Mouse (Mus musculus): ENCODE measurements at regions not wholly inside any gene's neighbourhood (a gene's known extent, or its start where the extent isn't known, plus 50 kb on each side); places are given as distances from the start of the nearest gene placed in this dataset.
A peak's percentile ranks its signal among the peaks of the same experiment; 100 is the strongest.

DNA sequence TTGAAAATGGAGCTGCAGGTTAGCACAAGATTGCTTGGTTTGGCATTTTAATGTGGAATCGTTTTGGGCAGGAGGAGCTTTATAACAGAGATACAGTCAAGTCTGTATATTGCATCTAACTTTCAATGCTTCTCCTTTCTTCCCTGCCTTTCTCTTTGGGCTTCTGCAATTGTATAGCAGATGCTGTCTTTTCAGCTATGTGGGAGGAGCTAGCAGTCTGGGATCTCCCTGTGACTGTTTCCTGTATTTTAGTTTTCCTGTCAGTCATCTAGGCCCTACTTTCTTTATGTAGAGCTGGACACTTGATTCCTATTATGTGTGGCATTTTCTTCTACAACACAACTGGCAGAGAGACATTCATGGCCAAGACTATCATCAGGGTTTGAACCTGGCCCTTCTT lies 313.5 kb downstream of the Bcl11a start:
- no peak for DNase-seq (ENCODE audit: low spot score)

- DNase-seq (ENCODE audit: low spot score) = no peak
These were observed 317.6 kb downstream of the Bcl11a start for GRCm38 (mm10) chr11:24395478-24395877.

GRCm38 (mm10) chr11:24396911-24397310 lies 319.1 kb downstream of the Bcl11a start:
- no peak for DNase-seq (ENCODE audit: low spot score)

GRCm38 (mm10) chr11:24397710-24398109 lies 319.9 kb downstream of the Bcl11a start:
- DNase-seq (ENCODE audit: low spot score) = no peak

GRCm38 (mm10) chr11:24401151-24401550 lies 323.3 kb downstream of the Bcl11a start:
- DNase-seq (ENCODE audit: low spot score) = no peak

GRCm38 (mm10) chr11:24402127-24402526 lies 324.3 kb downstream of the Bcl11a start:
- no peak for DNase-seq (ENCODE audit: low spot score)

GRCm38 (mm10) chr11:24414804-24415203 lies 336.9 kb downstream of the Bcl11a start:
- DNase-seq (ENCODE audit: low spot score) = peak; percentile 14

DNA sequence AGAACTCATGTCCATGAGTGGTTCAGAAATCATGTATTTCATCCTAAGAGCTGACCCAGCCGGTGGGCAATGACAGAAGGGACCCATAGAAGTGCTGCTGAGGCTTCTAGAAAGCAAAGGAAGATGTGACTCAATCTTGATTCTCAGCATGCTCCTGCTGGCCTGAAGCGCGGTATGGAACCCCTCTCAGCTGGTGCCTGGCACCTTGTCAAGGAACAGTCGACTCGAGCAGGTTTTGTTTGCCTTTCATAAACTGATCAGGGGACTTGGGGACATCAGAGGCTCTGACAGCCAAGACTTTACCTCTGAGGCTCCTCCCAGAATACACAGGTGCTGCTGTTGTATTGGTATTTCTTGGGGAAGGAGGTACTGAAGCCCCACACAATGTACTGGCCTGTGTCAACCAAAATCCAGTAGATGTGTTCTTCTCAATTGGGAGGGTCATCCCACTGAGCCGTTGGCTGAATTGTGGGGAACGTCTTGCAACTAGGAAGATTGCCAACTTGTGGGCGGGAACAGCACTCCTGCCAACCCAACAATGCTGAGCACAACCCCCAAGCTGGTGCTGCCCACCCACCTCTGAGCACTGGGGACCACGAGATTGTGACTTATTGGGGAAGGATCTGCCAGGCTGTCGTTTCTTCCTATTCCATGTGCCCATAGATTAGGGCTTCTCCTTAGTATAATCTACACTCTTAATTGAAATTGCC lies 344.4 kb downstream of the Bcl11a start:
- DNase-seq (ENCODE audit: low spot score) = no peak

GRCm38 (mm10) chr11:24423278-24423677 lies 345.4 kb downstream of the Bcl11a start:
- DNase-seq (ENCODE audit: low spot score) = no peak

GRCm38 (mm10) chr11:24426995-24427883 lies 349.4 kb downstream of the Bcl11a start:
- DNase-seq (ENCODE audit: low spot score) = no peak

GRCm38 (mm10) chr11:24448608-24449007 lies 370.8 kb downstream of the Bcl11a start:
- DNase-seq (ENCODE audit: low spot score) = no peak

GRCm38 (mm10) chr11:24452267-24452666 lies 374.4 kb downstream of the Bcl11a start:
- no peak for DNase-seq (ENCODE audit: low spot score)

DNA sequence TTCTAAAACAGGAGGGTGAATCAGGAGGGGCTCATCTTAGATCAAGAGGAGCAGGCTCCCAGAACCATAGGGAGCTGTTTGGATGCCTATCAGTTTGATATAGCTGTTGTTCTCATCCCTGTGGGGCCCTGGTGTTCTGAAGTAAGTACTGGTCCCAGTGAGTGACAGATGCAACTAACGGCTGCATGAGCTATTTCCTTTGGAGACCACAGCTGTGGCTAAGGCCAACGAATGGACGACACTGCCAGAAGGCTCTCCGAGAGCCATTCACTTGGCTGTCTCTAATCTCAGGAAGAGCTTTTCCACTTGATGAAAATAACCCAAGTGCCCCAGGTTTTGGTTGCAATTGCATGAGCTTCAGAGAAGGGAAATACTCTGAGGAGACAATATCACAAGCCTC lies 386.8 kb downstream of the Bcl11a start:
- no peak for DNase-seq (ENCODE audit: low spot score)

- no peak for DNase-seq (ENCODE audit: low spot score)
These were observed 389.6 kb downstream of the Bcl11a start for GRCm38 (mm10) chr11:24467458-24467857.

GRCm38 (mm10) chr11:24470469-24470868 lies 392.6 kb downstream of the Bcl11a start:
- no peak for DNase-seq (ENCODE audit: low spot score)

DNA sequence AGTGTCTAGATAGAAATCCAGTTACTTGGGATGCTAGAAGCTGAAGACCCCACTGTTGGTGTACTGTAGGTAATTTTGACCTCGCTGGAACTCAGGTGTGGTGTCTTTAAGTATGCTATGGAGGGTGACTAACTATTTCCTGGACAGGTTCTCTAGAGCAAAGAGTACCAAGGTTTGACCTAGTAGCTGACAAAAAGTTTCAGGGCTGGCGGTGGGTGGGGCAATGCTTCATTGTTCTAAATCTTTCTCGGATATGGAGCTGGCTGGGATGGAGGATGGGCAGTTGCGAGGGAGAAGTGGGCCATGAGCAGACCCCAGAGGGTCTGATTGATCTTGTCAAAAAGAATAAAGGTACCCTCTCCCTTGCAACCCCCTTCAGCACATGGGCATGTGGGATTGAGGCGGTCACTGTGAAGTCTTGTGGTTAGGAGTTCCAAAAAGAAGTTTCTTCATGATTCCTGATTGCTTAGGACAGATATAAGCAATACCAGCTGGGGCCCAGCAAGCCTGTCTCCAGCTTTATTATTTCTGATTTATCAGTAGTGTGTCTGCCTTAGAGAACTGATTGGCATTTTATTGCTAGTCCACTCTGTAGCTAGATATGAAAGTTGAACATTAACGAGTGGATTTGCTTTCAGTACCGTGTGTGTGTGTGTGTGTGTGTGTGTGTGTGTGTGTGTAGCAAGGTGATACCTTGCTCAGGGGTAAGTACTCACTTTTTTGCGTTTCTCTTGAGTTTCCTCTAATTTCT lies 394.9 kb downstream of the Bcl11a start:
- DNase-seq (ENCODE audit: low spot score) = no peak

DNA sequence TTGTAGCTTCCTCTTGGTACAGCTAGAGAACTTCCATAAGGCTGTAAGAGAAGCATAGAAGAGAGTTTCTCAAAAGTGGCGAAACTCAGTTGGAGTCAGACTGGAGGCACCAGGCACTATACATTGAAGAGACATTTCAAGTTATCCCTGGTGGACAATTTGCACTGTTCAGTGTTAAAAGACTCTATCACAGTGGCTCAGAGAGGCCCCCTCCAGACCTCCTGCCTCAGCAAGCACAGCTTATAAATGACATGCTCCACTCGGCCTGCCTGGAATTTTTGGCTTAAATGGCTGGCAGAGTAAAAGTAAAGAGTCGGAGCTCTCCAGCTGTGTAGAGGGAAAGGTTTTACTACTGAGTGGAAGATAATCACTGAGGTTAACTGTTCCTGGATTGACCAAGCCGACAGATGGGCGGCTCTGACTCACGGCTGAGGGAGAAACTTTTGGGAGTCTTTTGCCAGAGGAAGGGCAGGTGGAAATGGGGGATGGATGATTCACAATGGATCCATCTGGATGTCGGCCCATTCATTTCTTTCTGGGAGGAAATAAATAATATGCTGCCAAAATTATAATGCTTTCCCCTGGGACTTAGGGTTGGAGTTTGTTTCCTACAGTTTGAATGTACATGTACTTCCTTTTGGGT lies 395.6 kb downstream of the Bcl11a start:
- no peak for DNase-seq (ENCODE audit: low spot score)

DNA sequence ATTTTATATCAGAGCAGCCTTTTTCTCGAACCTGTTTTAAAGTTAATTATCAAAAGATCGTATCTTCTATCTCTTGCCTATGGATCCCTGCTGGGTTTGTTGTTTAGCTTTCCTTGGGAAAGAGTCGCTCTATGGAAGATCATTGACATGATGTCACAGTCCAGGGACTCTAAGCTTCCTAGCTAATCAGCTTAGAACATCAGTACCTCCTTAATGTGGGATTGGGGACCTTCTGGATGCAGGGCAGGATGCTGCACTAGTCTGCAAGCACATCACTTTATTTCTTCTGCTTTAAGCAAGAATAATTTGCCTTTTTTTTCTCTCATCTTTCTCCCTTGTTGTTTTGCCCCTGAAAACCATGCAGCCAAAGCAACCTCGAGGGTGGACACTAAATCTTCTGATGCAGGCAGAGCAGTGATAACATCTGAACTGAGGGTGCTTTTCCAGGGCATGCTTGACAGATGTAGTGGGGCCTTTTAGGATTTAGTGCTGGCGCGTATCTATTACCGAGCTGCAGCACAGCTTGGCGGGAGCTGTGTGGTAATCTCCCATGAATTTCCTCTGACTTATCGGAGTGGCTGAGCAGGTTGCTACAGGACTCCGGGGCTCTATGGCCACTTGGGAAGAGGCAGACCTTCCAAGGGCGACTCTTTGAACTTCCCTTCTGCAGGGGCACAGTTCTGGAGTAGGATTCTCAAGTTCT lies 425.0 kb downstream of the Bcl11a start:
- DNase-seq (ENCODE audit: low spot score) = no peak

DNA sequence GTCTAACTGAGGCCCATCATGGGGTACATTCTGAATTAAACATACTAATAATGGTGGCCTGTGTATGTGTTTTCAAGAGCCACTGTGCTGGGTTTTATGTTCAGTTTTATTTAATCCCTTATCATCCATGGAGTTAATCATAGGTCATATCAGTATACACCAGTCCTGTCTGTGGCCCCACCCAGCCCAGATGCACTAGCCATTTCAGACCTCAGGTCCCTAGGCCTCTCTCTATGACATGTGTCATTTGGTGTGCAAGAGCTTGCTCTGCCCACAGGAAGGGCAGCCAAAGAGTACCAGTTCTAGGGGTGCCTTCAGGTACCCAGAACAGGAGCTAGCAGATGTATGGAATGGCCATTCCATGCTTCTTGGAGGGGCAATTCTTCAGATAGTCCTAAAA lies 437.7 kb downstream of the Bcl11a start:
- DNase-seq (ENCODE audit: low spot score) = no peak

DNA sequence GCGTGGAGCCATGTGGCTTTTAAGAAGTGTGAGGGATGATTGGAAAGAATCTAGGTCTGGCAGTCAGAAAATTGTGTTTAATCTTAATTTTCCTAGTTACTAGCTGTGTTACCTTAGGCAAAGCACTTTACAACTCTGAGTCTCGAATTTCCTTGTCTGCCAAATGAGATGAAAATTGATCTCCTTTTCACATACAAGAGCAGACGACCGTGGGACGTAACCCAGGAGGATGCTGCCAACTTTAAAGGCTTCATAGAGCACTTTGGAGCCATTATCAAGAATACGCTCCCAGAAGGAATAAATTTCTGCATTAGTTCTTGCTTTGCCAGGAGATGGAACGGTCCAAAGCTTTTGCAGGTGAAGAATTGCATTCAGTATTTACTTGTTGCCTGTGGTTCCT lies 457.6 kb downstream of the Bcl11a start:
- no peak for DNase-seq (ENCODE audit: low spot score)

- DNase-seq (ENCODE audit: low spot score) = no peak
These were observed 459.9 kb downstream of the Bcl11a start for GRCm38 (mm10) chr11:24537721-24538120.

Measured in c-Kit-positive CD71-positive TER-119-positive erythroid progenitor cells, embryonic 14.5 days (primary cell).